Mouse (Mus musculus) lung, embryonic 14.5 days (tissue): Measurements from ENCODE around the gene Aff3. TPM values are rescaled to one million over a fixed set of nuclear protein-coding genes. Genes with fewer than 3 reads are reported as not detected.
A peak's percentile ranks its signal among the peaks of the same experiment; 100 is the strongest.

ENCODE experiments used
- ATAC-seq: fragments of 200-750 bp; cut with Nextera tagmentation; 2 replicates; pipeline ENCODE4 v1.8.0; 2017; ENCODE audit warnings: mild to moderate bottlenecking, moderate TSS enrichment, moderate library complexity; ENCODE audit not compliant: insufficient read depth
- DNase-seq: peaks from one replicate; pipeline ENCODE4 v3.0.0-alpha.2; 2015
- H3K27ac ChIP-seq: fragments of 300-500 bp; sonication (generic); 2 replicates; pipeline ENCODE4 v1.5.1; 2014; ENCODE audit warnings: low read depth, mild to moderate bottlenecking, moderate library complexity
- H3K27me3 ChIP-seq: fragments of 300-500 bp; sonication (generic); 2 replicates; pipeline ENCODE4 v1.6.1; 2014; ENCODE audit warnings: low read length, control low read depth; ENCODE audit not compliant: insufficient read depth
- H3K36me3 ChIP-seq: fragments of 300-500 bp; sonication (generic); 2 replicates; pipeline ENCODE4 v1.6.1; 2014; ENCODE audit warnings: control low read depth; ENCODE audit not compliant: insufficient read depth
- H3K4me1 ChIP-seq: fragments of 300-500 bp; sonication (generic); 2 replicates; pipeline ENCODE4 v1.6.1; 2014; ENCODE audit warnings: antibody characterized with exemption, control low read depth; ENCODE audit not compliant: insufficient read depth
- H3K4me2 ChIP-seq: fragments of 300-500 bp; sonication (generic); 2 replicates; pipeline ENCODE4 v1.6.1; 2014; ENCODE audit warnings: mild to moderate bottlenecking
- H3K4me3 ChIP-seq: fragments of 300-500 bp; sonication (generic); 2 replicates; pipeline ENCODE4 v1.5.1; 2014; ENCODE audit warnings: low read depth, low read length
- H3K9ac ChIP-seq: fragments of 300-500 bp; sonication (generic); 2 replicates; pipeline ENCODE4 v1.6.1; 2014
- H3K9me3 ChIP-seq: fragments of 300-500 bp; sonication (generic); 2 replicates; pipeline ENCODE4 v1.6.1; 2016; ENCODE audit warnings: low read depth, low read length, control low read depth
- CTCF ChIP-seq: IDR thresholded peaks from 2 replicates; pipeline ENCODE4 v1.5.1; 2016; ENCODE audit warnings: antibody characterized with exemption, low read depth
- WGBS: fragments of 180-500 bp; shearing (Covaris S2); extraction: QIAGEN DNeasy Blood & Tissue Kit; methylation state at CpG from one replicate; pipeline ENCODE4 v1.1.7; 2014; 5-methylcytosine and 5-hydroxymethylcytosine counted together
- polyA plus RNA-seq: library from polyadenylated mRNA; unstranded; fragments of >200 nt; fragmentation: Nextera tagmentation; extraction: Ambion mirVana; gene quantifications from 2 replicates; pipeline ENCODE4 v1.2.1, GENCODE M21; 2014

Aff3 gene
- polyA plus RNA-seq, 1 experiment from 2014 or later: 15.2 TPM

DNA sequence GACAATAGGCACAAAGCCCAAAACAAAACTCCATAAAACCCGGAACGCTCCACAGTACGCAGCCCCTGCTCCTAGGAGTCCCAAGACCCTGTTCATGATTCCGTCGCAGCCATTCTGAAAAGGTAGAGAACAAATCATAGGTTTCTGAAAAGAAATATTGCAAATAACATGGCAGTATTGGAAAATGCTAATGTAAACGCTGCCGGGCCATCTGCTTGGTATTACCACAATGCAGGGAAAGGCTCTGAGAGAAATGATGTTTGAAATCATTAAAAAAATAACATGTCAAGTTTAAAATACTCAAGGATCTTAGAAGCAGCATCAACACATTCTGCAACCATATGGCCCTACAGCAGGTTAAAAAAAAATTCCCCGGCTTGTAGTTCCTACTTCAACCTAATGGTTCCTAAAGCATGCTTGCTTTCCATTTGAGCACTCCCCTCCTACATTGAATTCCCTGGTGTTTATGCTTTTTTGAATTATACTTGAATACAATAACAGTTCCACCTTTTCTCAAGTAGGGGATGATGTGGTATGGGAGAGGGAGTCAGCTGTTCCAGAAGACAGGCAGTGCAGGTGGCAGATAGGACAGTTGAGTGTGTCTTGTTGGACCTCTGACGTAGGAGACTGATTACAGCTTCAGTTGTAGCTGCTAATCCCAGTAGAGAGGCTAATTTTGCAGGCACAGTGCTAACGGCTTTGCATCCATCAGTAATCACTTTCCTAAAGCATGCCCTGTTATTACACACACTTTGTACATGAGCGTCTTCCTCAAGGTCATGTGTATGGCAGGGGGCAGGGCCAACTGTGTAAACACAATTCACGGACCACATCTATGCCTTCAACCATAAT lies 246.3 kb downstream of the Aff3 start:
- Histone ChIP-seq H3K27ac (no peak overlapping the region), H3K9me3 (no peaks in the 10 kb centered on the region), H3K4me3 (no peak overlapping the region), H3K4me1 (no peaks in the 10 kb centered on the region), H3K36me3 (no peaks in the 10 kb centered on the region), H3K4me2 (no peak overlapping the region), H3K9ac (no peak overlapping the region), H3K27me3 (no peaks in the 10 kb centered on the region)
- WGBS: 63% methylated on average over 12 of the region's 12 CpGs
- no peak for TF ChIP-seq CTCF
- ATAC-seq (no peak), DNase-seq (no peak)

DNA sequence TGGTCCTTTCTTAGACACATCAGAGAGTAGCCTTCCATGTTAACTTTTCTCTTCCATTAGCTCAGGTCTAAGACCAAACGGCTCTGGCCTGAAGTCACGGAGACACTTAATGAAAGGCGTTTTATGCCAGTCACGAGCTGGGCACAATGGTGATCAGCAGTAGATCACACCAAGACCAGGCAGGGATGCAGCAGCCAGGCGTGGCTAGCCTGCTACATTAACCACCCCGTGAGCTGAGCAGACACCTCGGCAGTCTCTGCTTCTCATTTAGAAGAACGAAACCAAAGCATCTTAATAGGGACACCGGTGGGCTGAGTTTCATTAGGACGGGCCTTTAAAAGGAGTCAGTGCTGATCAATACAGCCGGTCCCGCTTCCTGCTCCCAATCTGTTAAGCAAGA lies 247.6 kb downstream of the Aff3 start:
- no peak for TF ChIP-seq CTCF
- H3K4me1 ChIP-seq: no peaks in the 10 kb centered on the region
- DNase-seq: no peak
- H3K27me3 ChIP-seq: no peaks in the 10 kb centered on the region
- H3K27ac ChIP-seq: no peak overlapping the region
- WGBS: 67% methylated on average over 12 of the region's 12 CpGs
- H3K9ac ChIP-seq: no peak overlapping the region
- no peaks in the 10 kb centered on the region for H3K9me3 ChIP-seq
- no peak overlapping the region for H3K4me3 ChIP-seq
- H3K4me2 ChIP-seq: no peak overlapping the region
- H3K36me3 ChIP-seq: no peaks in the 10 kb centered on the region
- no peak for ATAC-seq

DNA sequence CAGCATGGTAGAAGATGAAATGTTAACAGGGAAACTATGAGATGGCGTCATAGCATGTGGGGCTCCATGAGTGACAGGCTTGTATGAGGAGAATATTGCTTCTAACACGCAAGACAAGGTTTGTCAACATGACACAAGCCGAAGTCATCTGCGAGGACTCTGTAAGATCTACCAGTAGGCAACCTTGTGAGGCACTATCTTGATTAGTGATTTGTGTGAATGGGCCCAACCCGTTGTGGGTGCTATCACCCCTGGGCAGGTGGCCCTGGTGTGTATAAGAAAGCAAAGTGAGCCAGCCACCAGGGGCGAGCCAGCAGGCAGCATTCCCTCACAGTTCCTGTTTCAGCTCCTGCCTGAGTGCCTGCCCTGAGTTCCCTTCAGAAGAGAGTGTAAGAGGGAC lies 249.2 kb downstream of the Aff3 start:
- Histone ChIP-seq H3K27me3 (no peaks in the 10 kb centered on the region), H3K27ac (no peak overlapping the region), H3K9ac (no peak overlapping the region), H3K4me2 (no peak overlapping the region), H3K9me3 (no peaks in the 10 kb centered on the region), H3K36me3 (no peaks in the 10 kb centered on the region), H3K4me3 (no peak overlapping the region), H3K4me1 (no peaks in the 10 kb centered on the region)
- WGBS: 87% methylated on average over 6 of the region's 6 CpGs
- DNase-seq (no peak), ATAC-seq (no peak)
- TF ChIP-seq CTCF: no peak

DNA sequence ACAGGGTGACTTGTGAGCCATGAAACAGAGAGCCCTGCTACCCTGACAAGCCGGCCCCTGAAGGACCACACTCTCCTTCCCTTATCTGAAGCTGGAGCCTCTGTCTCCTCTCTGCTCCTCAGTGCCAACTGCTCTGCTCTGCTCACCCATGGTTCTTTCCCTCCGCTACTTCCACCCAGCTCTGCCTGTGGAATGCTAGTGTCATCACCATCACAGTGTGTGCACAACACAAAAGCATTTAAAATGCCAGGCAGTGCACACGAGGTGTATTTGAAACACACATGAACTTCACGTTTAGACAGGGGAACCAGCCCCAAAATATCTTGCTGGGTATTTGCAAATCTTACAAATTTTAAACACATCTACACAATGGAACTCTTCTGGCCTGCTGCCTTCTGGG lies 253.6 kb downstream of the Aff3 start:
- WGBS: 51% methylated on average over 4 of the region's 4 CpGs
- no peak overlapping the region for H3K4me3 ChIP-seq
- H3K27me3 ChIP-seq: no peaks in the 10 kb centered on the region

DNA sequence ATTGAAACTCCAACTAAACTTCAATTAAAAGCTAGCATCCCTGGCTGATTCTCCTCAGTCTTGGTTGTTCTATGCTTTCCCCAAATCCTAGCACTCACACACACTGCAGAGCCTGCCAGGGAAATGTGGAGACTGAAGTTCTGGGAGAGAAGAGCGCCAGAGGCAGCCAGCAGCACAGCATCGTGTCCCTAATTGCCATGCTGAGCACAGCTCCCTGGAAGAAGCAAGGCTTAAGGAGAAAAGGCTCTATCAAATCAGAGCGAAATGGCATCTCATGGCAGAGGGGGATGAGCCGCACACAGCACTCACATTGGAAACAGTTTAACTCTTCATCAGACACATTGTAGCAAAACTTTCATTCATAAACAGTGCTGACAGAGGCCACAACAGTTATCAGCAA lies 254.3 kb downstream of the Aff3 start:
- TF ChIP-seq CTCF: no peak

More for the DNA sequence above, 253.6 kb downstream of the Aff3 start:
- H3K4me2 ChIP-seq: no peak overlapping the region
- ATAC-seq (no peak), DNase-seq (no peak)
- no peak overlapping the region for H3K9ac ChIP-seq
- H3K9me3 ChIP-seq: no peaks in the 10 kb centered on the region
- no peak overlapping the region for H3K27ac ChIP-seq
- H3K36me3 ChIP-seq: no peaks in the 10 kb centered on the region
- no peaks in the 10 kb centered on the region for H3K4me1 ChIP-seq
- TF ChIP-seq CTCF: no peak

DNA sequence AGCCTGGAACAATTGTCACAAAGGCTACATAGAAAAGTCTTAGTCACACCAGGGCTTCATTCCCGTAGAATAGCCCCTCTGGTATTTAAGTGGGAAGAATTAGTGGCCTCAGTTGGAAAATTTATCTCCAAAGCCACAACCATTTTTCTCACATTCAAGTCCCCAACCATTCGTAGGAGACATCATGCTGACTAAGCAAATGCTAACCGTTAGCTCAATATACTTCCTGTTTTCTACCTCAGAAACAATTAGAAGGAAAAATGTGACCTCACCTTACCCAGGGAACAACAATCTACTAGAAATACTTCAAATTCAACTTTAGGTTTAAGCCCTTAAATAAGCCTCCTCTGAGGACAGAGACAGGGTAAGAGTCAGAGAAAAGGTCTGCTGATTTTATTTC lies 256.5 kb downstream of the Aff3 start:
- H3K4me1 ChIP-seq: no peaks in the 10 kb centered on the region
- H3K27ac ChIP-seq: no peak overlapping the region
- H3K4me3 ChIP-seq: no peak overlapping the region
- ATAC-seq (no peak), DNase-seq (no peak)
- H3K36me3 ChIP-seq: no peaks in the 10 kb centered on the region
- TF ChIP-seq CTCF: no peak
- H3K27me3 ChIP-seq: no peaks in the 10 kb centered on the region
- H3K9me3 ChIP-seq: no peaks in the 10 kb centered on the region
- H3K9ac ChIP-seq: no peak overlapping the region
- WGBS: 77% methylated on average over 3 of the region's 3 CpGs
- no peak overlapping the region for H3K4me2 ChIP-seq

More for the DNA sequence above, 254.3 kb downstream of the Aff3 start:
- no peaks in the 10 kb centered on the region for H3K9me3 ChIP-seq
- ATAC-seq (no peak), DNase-seq (peak; percentile 31)
- no peak overlapping the region for H3K27ac ChIP-seq
- no peaks in the 10 kb centered on the region for H3K36me3 ChIP-seq
- no peaks in the 10 kb centered on the region for H3K27me3 ChIP-seq
- H3K4me1 ChIP-seq: no peaks in the 10 kb centered on the region
- WGBS: 30% methylated on average over 4 of the region's 4 CpGs
- no peak overlapping the region for H3K4me3 ChIP-seq
- no peak overlapping the region for H3K4me2 ChIP-seq
- H3K9ac ChIP-seq: no peak overlapping the region

DNA sequence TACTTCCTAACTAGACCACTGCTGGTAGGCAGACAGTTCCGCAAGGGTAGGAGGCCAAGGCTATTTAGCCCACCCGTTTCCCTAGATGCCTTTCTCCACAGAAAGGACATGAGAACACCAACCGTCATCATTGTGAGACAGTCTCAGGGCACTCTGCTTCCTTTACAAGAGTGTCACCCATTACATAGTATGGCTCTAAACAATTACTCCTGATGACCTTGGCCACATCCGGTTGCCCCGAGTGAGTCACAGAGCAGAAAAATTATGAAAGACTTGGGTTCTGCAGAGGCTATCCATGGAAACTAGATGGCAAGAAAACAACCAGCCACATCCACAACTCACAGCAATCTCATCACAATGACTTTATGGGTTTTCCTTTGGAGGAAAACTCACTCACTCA lies 261.0 kb downstream of the Aff3 start:
- Histone ChIP-seq H3K4me2 (no peak overlapping the region), H3K4me1 (no peaks in the 10 kb centered on the region), H3K9ac (no peak overlapping the region), H3K4me3 (no peak overlapping the region), H3K36me3 (no peaks in the 10 kb centered on the region), H3K9me3 (no peaks in the 10 kb centered on the region), H3K27ac (no peak overlapping the region), H3K27me3 (no peaks in the 10 kb centered on the region)
- WGBS: 82% methylated on average over 5 of the region's 5 CpGs
- ATAC-seq (no peak), DNase-seq (no peak)
- no peak for TF ChIP-seq CTCF
